Comparison of ENCODE assay signal across 9 mouse cellular contexts in the genomic region with DNA sequence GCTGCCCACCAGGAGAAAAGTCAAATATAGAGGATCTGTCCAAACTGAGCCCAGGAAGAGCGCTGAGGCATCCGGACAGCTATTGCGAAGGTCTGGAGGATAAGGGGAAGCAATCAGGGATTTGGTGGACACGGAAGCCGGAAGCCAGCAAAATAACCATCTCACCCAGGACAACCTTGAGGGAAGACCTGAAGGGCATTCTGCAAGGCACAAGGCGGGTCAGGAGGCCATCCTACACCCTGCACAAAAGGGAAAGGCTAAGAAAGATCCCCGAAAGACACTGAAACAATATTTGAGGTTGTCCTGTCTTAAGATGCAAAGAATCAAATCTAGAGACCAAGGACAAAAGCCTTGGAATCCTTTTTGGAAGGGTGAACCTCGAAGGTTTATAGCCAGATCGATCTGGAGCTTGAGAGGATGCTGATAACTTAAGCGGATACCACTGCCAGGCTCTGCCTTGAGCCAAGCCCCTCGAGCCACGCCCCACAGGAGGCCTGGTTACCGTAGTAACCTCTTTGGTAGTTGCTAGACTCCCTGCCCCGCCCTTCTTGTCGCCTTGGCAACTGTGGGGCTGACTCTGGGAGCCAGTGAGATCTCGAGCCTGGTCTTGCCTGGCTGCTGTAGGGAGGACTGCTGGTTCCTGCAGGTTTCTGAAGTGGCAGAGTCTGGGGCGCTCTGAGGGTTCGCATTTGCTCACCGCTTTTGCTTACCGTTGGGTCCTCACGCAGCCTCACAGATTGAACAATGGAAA. TPM values are rescaled to one million over a fixed set of nuclear protein-coding genes. Genes with fewer than 3 reads are reported as not detected.
DNase-seq lines count a peak whose midpoint lies in the region; ATAC-seq and TF ChIP-seq lines count a peak whose summit lies in the region.
"Had no signal": no experiment of that assay in that cellular context is flagged by ENCODE, and none has a peak within 500 bp of the region (broad histone marks: within the 10 kb centered on the region; RNA-seq: fewer than 3 reads in every experiment).

No protein-coding gene starts in this region.

- no peak for TF ChIP-seq CTCF in liver, adult 2 months (IDR thresholded peaks at IDR 0.05; ENCODE audit: low read depth, low read length)

- WGBS in heart, embryonic 12.5 days: 27% methylated on average over 21 of the region's 21 CpGs
- 28% methylated on average over 21 of the region's 21 CpGs for WGBS in kidney, embryonic 16.5 days
- 38% methylated on average over 21 of the region's 21 CpGs for WGBS in liver, adult 2 months

- peak; percentile 17 to 30 for DNase-seq in B cell, adult 2 months
- peak; percentile 72 for DNase-seq in adrenal gland, adult 8-10 months
- peak; percentile 92 for DNase-seq in embryo, embryonic 9.5 days (ENCODE audit: extremely low spot score)
- DNase-seq in liver, adult 2 months (ENCODE audit: extremely low read depth, low read depth, low spot score): no peak
- DNase-seq in natural killer cell, adult 2 months (ENCODE audit: low spot score in 2 of 2): peak; percentile 8 to 14
- peak; percentile 44 to 45 for DNase-seq in thymus, postnatal 10 days (ENCODE audit: low spot score in 2 of 2)

- H3K27me3 ChIP-seq in heart, embryonic 12.5 days (replicated peaks): peaks cover 19% of the 10 kb centered on the region
- H3K27me3 ChIP-seq in kidney, embryonic 16.5 days (ENCODE audit: insufficient read depth, low read length): no peaks in the 10 kb centered on the region
- no peaks in the 10 kb centered on the region for H3K27me3 ChIP-seq in liver, adult 2 months (ENCODE audit: control insufficient read depth, insufficient read depth, low read length)

- H3K4me3 ChIP-seq in heart, embryonic 12.5 days: peak overlapping the region; percentile 40
- H3K4me3 ChIP-seq in kidney, embryonic 16.5 days (ENCODE audit: low read length): peak overlapping the region; percentile 28
- H3K4me3 ChIP-seq in liver, adult 2 months (ENCODE audit: insufficient read depth, low read depth, low read length): peak overlapping the region; percentile 8; the same call in 1 of the 2 replicates

- H3K36me3 ChIP-seq in heart, embryonic 12.5 days: no peaks in the 10 kb centered on the region
- no peaks in the 10 kb centered on the region for H3K36me3 ChIP-seq in kidney, embryonic 16.5 days (ENCODE audit: insufficient read depth, low read length)
- no peaks in the 10 kb centered on the region for H3K36me3 ChIP-seq in liver, adult 2 months (ENCODE audit: control insufficient read depth, insufficient read depth, low read length)

- H3K9ac ChIP-seq in heart, embryonic 12.5 days: 0 out of 2 replicates have a peak overlapping the region, but pooled peaks have one; percentile 41
- H3K9ac ChIP-seq in kidney, embryonic 16.5 days (replicated peaks; ENCODE audit: low read length): 0 out of 2 replicates have a peak overlapping the region, but pooled peaks have one; percentile 20
- H3K9ac ChIP-seq in liver, adult 2 months (ENCODE audit: low read depth, low read length): no peak overlapping the region; the same call in 1 of the 2 replicates

- no peak overlapping the region for H3K27ac ChIP-seq in heart, embryonic 12.5 days (ENCODE audit: poor library complexity, severe bottlenecking)
- no peak overlapping the region for H3K27ac ChIP-seq in kidney, embryonic 16.5 days (ENCODE audit: low read length)
- no peak overlapping the region for H3K27ac ChIP-seq in liver, adult 2 months (replicated peaks; ENCODE audit: insufficient read depth, low read depth, low read length)

- ATAC-seq in heart, embryonic 12.5 days (ENCODE audit: insufficient number of reproducible peaks, low FRiP score): peak; percentile 85
- peak; percentile 100 for ATAC-seq in kidney, embryonic 16.5 days (ENCODE audit: low FRiP score, low TSS enrichment)

- H3K9me3 ChIP-seq in heart, embryonic 12.5 days (replicated peaks): peaks cover 12% of the 10 kb centered on the region; the same call in 1 of the 2 replicates
- peaks cover 3% of the 10 kb centered on the region for H3K9me3 ChIP-seq in kidney, embryonic 16.5 days (ENCODE audit: low read length)

- peaks cover 6% of the 10 kb centered on the region for H3K4me1 ChIP-seq in heart, embryonic 12.5 days (replicated peaks)
- H3K4me1 ChIP-seq in kidney, embryonic 16.5 days (ENCODE audit: insufficient read depth, low read length): no peaks in the 10 kb centered on the region
- H3K4me1 ChIP-seq in liver, adult 2 months (ENCODE audit: control insufficient read depth, insufficient read depth, low read length): no peaks in the 10 kb centered on the region

- TF ChIP-seq POLR2A in liver, adult 2 months (IDR thresholded peaks at IDR 0.05; ENCODE audit: extremely low read depth, insufficient read depth, low read length): no peak

- H3K4me2 ChIP-seq in heart, embryonic 12.5 days: peak overlapping the region; percentile 74
- peak overlapping the region; percentile 52 for H3K4me2 ChIP-seq in kidney, embryonic 16.5 days (replicated peaks; ENCODE audit: low read depth, low read length)

- H3K79me2 ChIP-seq in liver, adult 2 months (ENCODE audit: control insufficient read depth, insufficient read depth, low read length): no peaks in the 10 kb centered on the region

RNA-seq across cellular contexts. Expression of a gene that starts 13.1 kb away (rescaled TPM):
- total RNA-seq in adrenal gland, adult 8-10 months (2022): 10 to 100 TPM; 55.1 to 76.1 (median 69.1) TPM
- polyA plus RNA-seq in heart, embryonic 12.5 days (2016; fragmentation: Nextera tagmentation; extraction: Ambion mirVana): 7.4 and 7.7 TPM in 2 replicates
- polyA plus RNA-seq in kidney, embryonic 16.5 days (2015; fragmentation: Nextera tagmentation; extraction: Ambion mirVana): 7.4 and 11.6 TPM in 2 replicates
- 0.09 and 0.54 TPM in 2 replicates for total RNA-seq in liver, adult 2 months (2014; rRNA removed)
- polyA plus RNA-seq in liver, adult 2 months (2012; rRNA removed): 0.09 and 0.11 TPM in 2 replicates

RNA-seq across cellular contexts. Expression of a gene that starts 20.2 kb away (rescaled TPM):
- under 1 TPM in 1 of 4 experiments, not detected in 3; 0.26 TPM for total RNA-seq in adrenal gland, adult 8-10 months (2022)
- polyA plus RNA-seq in heart, embryonic 12.5 days (2016; fragmentation: Nextera tagmentation; extraction: Ambion mirVana): not detected in 2 replicates
- 0.32 TPM in 1 of 2 replicates, not detected in the other for polyA plus RNA-seq in kidney, embryonic 16.5 days (2015; fragmentation: Nextera tagmentation; extraction: Ambion mirVana)
- 394 and 587 TPM in 2 replicates for total RNA-seq in liver, adult 2 months (2014; rRNA removed)
- 374 and 553 TPM in 2 replicates for polyA plus RNA-seq in liver, adult 2 months (2012; rRNA removed)
- polyA plus RNA-seq: gonadal fat pad, adult 2 months had no signal

RNA-seq across cellular contexts. Expression of a gene that starts 45.9 kb away (rescaled TPM):
- not detected for total RNA-seq in adrenal gland, adult 8-10 months (2022)
- polyA plus RNA-seq in heart, embryonic 12.5 days (2016; fragmentation: Nextera tagmentation; extraction: Ambion mirVana): not detected in 2 replicates
- 2.2 and 2.3 TPM in 2 replicates for polyA plus RNA-seq in kidney, embryonic 16.5 days (2015; fragmentation: Nextera tagmentation; extraction: Ambion mirVana)
- 0.07 TPM in 1 of 2 replicates, not detected in the other for total RNA-seq in liver, adult 2 months (2014; rRNA removed)
- polyA plus RNA-seq in liver, adult 2 months (2012; rRNA removed): 0.20 and 0.29 TPM in 2 replicates

RNA-seq across cellular contexts. Expression of a gene that starts 53.6 kb away (rescaled TPM):
- total RNA-seq in adrenal gland, adult 8-10 months (2022): under 1 TPM in 2 of 4 experiments, not detected in 2; 0.03 TPM
- 0.11 and 0.17 TPM in 2 replicates for polyA plus RNA-seq in heart, embryonic 12.5 days (2016; fragmentation: Nextera tagmentation; extraction: Ambion mirVana)
- 0.22 and 0.34 TPM in 2 replicates for polyA plus RNA-seq in kidney, embryonic 16.5 days (2015; fragmentation: Nextera tagmentation; extraction: Ambion mirVana)
- total RNA-seq in liver, adult 2 months (2014; rRNA removed): not detected in 2 replicates
- polyA plus RNA-seq in liver, adult 2 months (2012; rRNA removed): not detected in 2 replicates

Comparison
In these comparisons a context has a peak if more than half of its experiments do, and no peak if none do; other contexts are left out.
1. RNA of a gene that starts 20.2 kb away (polyA plus RNA-seq): 374 to 553 TPM in liver, adult 2 months; not detected in heart, embryonic 12.5 days and 0.32 TPM in kidney, embryonic 16.5 days; every median in the first group is over 100 times any median in the second.
2. Peak in every context shown above with its lines, with median percentiles within 50 percentile points of each other: H3K4me3 ChIP-seq.